Mouse (Mus musculus) testis, adult 2 months (tissue): ENCODE data around the gene Adipoq.

Experiments used
- CTCF ChIP-seq: fragments of 200-500 bp; IDR thresholded peaks from 2 replicates; pipeline ENCODE4 v1.5.1; 2012; ENCODE audit warnings: low read depth, mild to moderate bottlenecking, inconsistent platforms, low read length, moderate library complexity; ENCODE audit not compliant: control insufficient read depth, insufficient read depth, insufficient replicate concordance
- POLR2A ChIP-seq: fragments of 200-500 bp; IDR thresholded peaks from 2 replicates; pipeline ENCODE4 v1.6.1; 2012; ENCODE audit warnings: low read depth, mild to moderate bottlenecking, inconsistent platforms, low read length, moderate library complexity; ENCODE audit not compliant: control insufficient read depth

GRCm38 (mm10) chr16:23113903-23114302, 32.4 kb upstream of the Adipoq start:
- TF ChIP-seq CTCF = no peak
- no peak for TF ChIP-seq POLR2A
